Mouse (Mus musculus) cerebellum, adult 2 months (tissue): ENCODE data around the gene Epha10.

ENCODE experiments used
- CTCF ChIP-seq: fragments of 200-500 bp; IDR thresholded peaks from 2 replicates; pipeline ENCODE4 v1.5.1; 2011; ENCODE audit warnings: low read depth, mild to moderate bottlenecking, control low read depth, low read length, moderate library complexity, borderline replicate concordance; ENCODE audit not compliant: insufficient read depth
- POLR2A ChIP-seq: fragments of 200-500 bp; IDR thresholded peaks from 2 replicates; pipeline ENCODE4 v1.6.1; 2011; ENCODE audit warnings: low read length, control low read depth, borderline replicate concordance; ENCODE audit not compliant: insufficient read depth

DNA sequence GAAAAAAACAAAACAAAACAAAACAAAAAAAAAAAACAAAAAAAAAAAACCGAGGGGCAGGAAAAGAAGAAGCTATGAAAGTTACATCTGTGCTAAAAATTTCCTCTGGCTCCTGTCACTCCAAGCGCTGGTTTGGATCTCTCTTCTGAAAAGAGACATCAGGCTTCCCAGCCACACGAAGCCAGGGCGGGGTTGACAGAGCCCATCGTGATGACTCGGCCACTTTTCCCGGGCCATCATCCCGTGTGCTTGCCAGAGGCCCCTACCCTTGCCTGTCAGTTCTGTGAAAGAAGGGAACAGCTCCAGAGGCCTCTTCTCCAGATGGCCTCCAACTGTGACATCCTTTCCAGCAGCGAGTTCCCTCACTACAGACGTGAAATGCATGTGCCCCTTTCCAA is 70.3 kb downstream of the Epha10 start:
- TF ChIP-seq CTCF (no peak), POLR2A (no peak)
